Mouse (Mus musculus) heart, postnatal 0 days (tissue): ENCODE measurements around the gene Lin28b. TPM values are rescaled to one million over a fixed set of nuclear protein-coding genes. Genes with fewer than 3 reads are reported as not detected.

Source experiments
- ATAC-seq: fragments of 200-750 bp; cut with Nextera tagmentation; 2 replicates; pipeline ENCODE4 v1.8.0; 2017; ENCODE audit warnings: low read depth, moderate number of reproducible peaks, moderate library complexity; ENCODE audit not compliant: insufficient read depth
- DNase-seq: peaks from one replicate; pipeline ENCODE4 v3.0.0-alpha.2; 2016; ENCODE audit warnings: low spot score
- H3K27ac ChIP-seq: fragments of 300-500 bp; sonication (generic); 2 replicates; pipeline ENCODE4 v1.5.1; 2014; ENCODE audit warnings: low read depth, mild to moderate bottlenecking
- H3K27me3 ChIP-seq: fragments of 300-500 bp; sonication (generic); 2 replicates; pipeline ENCODE4 v1.6.1; 2014; ENCODE audit warnings: low read length, mixed read lengths; ENCODE audit not compliant: control insufficient read depth, insufficient read depth
- H3K36me3 ChIP-seq: fragments of 300-500 bp; sonication (generic); replicated peaks from 2 replicates; pipeline ENCODE4 v1.6.1; 2014; ENCODE audit warnings: low read length, mixed read lengths; ENCODE audit not compliant: control insufficient read depth, insufficient read depth
- H3K4me1 ChIP-seq: fragments of 300-500 bp; sonication (generic); 2 replicates; pipeline ENCODE4 v1.6.1; 2014; ENCODE audit warnings: antibody characterized with exemption; ENCODE audit not compliant: control insufficient read depth, insufficient read depth
- H3K4me2 ChIP-seq: fragments of 300-500 bp; sonication (generic); 2 replicates; pipeline ENCODE4 v1.6.1; 2014; ENCODE audit warnings: low read depth, mild to moderate bottlenecking, low read length, moderate library complexity
- H3K4me3 ChIP-seq: fragments of 300-500 bp; sonication (generic); 2 replicates; pipeline ENCODE4 v1.5.1; 2014; ENCODE audit warnings: low read depth, low read length
- H3K9ac ChIP-seq: fragments of 300-500 bp; sonication (generic); replicated peaks from 2 replicates; pipeline ENCODE4 v1.6.1; 2014; ENCODE audit warnings: low read depth, low read length, mixed read lengths
- H3K9me3 ChIP-seq: fragments of 300-500 bp; sonication (generic); replicated peaks from 2 replicates; pipeline ENCODE4 v1.6.1; 2016; ENCODE audit warnings: low read length; ENCODE audit not compliant: control insufficient read depth
- CTCF ChIP-seq: IDR thresholded peaks from 2 replicates; pipeline ENCODE4 v1.5.1; 2016; ENCODE audit warnings: antibody characterized with exemption, control low read depth, low read depth
- EP300 ChIP-seq: IDR thresholded peaks from 2 replicates; pipeline ENCODE4 v1.6.1; 2016; ENCODE audit warnings: antibody characterized with exemption, low read depth
- WGBS: fragments of 180-500 bp; shearing (Covaris S2); extraction: QIAGEN DNeasy Blood & Tissue Kit; methylation state at CpG from one replicate; pipeline ENCODE4 v1.1.7; 2014; 5-methylcytosine and 5-hydroxymethylcytosine counted together
- polyA plus RNA-seq: library from polyadenylated mRNA; unstranded; fragments of >200 nt; fragmentation: Nextera tagmentation; extraction: Ambion mirVana; gene quantifications from 2 replicates; pipeline ENCODE4 v1.2.1, GENCODE M21; 2015
- total RNA-seq: library from RNA; depleted of rRNA; stranded (reverse); fragments of >200 nt; gene quantifications from 2 replicates; pipeline ENCODE4 v1.2.3, GENCODE M21; 2014; ENCODE audit warnings: low replicate concordance

The Lin28b gene
- total and polyA plus RNA-seq, 2 experiments from 2014 or later = 0.23 to 1.3 TPM

DNA sequence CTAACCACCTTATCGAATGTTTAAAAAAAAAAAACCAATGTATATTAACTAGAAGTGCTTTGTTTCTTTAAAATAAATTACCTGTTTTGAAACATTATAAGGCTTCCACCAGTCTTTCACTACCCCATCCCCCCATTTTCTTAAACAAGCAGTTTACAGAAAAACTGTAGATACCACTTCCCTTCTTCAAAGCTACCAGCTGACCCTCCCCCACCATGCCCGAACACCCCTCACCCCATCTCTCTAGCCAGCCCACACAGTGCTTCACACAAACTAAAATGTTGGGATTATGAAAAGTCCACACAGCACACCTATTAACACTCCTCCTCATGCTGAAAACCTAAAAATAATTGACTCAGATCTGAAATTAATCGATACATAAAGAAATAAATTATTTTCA, 14.9 kb downstream of the Lin28b start:
- no peak overlapping the region for H3K27ac ChIP-seq
- WGBS = 51% methylated on average over 3 of the region's 3 CpGs

DNA sequence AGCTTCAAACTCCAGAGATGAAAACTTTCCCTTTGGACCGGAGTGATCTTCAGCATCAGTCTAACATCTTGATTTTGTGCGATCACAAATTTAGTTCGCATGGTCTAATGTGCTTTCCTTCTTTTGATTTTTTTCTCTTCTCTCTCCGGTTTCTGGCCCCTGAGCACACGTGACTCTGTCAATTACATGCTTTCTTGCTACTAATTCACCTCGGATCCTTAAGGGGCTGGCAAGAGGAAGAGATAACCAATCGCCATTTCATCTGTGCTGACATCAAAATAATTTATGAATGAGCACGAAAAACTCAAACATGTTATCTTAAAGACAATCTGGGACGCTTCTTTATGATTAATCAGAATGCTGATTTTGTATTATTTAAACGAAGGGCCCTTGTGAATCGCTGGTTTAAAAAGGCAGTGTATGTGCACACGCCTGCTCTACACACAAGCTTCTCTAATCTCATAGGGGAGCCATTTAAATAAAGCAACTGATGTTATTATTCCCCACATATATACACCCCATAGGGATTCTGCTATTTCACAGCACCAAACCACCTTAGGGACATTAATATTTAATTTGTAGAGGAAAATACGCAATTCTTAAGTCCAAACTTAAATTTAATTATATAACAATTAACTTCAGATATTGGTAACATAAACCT, 16.0 kb downstream of the Lin28b start:
- ATAC-seq = peak; percentile 24; the same call in 1 of the 2 replicates
- H3K4me1 ChIP-seq = peaks cover 8% of the 10 kb centered on the region
- H3K36me3 ChIP-seq = no peaks in the 10 kb centered on the region
- H3K27me3 ChIP-seq = peaks cover 13% of the 10 kb centered on the region
- H3K4me3 ChIP-seq = peak overlapping the region; percentile 65
- peak overlapping the region; percentile 72 for H3K9ac ChIP-seq
- peak overlapping the region; percentile 70 for H3K27ac ChIP-seq
- H3K9me3 ChIP-seq = no peaks in the 10 kb centered on the region
- no peak for TF ChIP-seq CTCF
- no peak for TF ChIP-seq EP300
- DNase-seq = no peak
- peak overlapping the region; percentile 80 for H3K4me2 ChIP-seq
- WGBS = 4% methylated on average over 13 of the region's 13 CpGs

More for the DNA sequence above, 14.9 kb downstream of the Lin28b start:
- Histone ChIP-seq H3K27me3 (peaks cover 16% of the 10 kb centered on the region), H3K4me2 (no peak overlapping the region), H3K36me3 (no peaks in the 10 kb centered on the region), H3K9ac (no peak overlapping the region), H3K4me3 (no peak overlapping the region), H3K4me1 (peaks cover 8% of the 10 kb centered on the region), H3K9me3 (no peaks in the 10 kb centered on the region)
- ATAC-seq (no peak), DNase-seq (no peak)
- TF ChIP-seq CTCF (no peak), EP300 (no peak)

DNA sequence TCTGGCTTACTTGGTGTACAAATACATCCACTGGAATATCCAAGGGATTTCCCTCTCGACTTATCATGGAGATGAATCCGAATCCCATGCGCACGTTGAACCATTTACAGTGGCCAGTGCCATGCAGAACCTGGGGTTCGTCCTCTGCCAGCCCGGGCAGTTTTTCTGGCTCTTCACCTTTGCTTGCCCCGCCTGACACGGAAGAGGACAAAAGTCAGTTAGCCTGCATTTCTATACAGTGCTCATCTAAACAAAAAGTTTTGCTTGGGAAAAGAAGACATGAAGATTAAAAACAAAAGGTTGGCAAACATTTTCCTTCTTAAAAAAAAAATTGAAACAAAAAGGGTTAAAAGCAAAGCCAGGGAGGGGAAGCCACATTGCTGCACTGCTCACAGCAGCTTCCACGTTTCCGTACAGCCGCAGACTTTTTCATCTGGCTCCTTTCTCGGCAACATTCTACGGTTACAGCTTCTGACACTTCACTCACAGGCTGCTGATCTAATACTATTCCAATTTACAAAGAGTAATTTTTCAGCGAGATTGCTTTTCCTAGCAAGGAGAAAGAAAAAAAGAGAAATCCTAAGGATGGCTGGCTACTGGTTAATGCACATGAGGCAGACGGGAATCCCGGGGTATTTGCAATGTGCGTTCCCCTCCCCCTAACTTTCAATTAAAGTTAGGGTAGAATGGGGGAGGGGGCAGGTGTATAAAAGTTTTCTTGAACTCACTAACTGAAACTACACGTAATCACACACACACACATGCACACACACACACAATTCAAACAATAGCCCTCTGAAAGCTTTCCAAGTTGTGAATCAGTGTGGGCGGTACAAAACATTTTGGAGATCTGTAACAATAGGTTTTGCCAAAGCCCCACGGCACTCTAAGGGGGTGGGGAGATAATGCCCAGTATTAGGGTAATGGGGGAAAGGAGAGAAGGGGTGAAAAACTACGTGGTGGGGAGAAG, 16.9 kb downstream of the Lin28b start:
- peak overlapping the region; percentile 70 for H3K27ac ChIP-seq
- TF ChIP-seq CTCF = no peak
- no peak for TF ChIP-seq EP300
- peak overlapping the region; percentile 72 for H3K9ac ChIP-seq
- ATAC-seq = peak; percentile 75
- peak overlapping the region; percentile 65 for H3K4me3 ChIP-seq
- no peaks in the 10 kb centered on the region for H3K9me3 ChIP-seq
- no peaks in the 10 kb centered on the region for H3K36me3 ChIP-seq
- peaks cover 8% of the 10 kb centered on the region for H3K4me1 ChIP-seq
- peaks cover 11% of the 10 kb centered on the region for H3K27me3 ChIP-seq
- peak overlapping the region; percentile 80 for H3K4me2 ChIP-seq
- DNase-seq = peak; percentile 71
- WGBS = 0% methylated on average over 21 of the region's 21 CpGs

DNA sequence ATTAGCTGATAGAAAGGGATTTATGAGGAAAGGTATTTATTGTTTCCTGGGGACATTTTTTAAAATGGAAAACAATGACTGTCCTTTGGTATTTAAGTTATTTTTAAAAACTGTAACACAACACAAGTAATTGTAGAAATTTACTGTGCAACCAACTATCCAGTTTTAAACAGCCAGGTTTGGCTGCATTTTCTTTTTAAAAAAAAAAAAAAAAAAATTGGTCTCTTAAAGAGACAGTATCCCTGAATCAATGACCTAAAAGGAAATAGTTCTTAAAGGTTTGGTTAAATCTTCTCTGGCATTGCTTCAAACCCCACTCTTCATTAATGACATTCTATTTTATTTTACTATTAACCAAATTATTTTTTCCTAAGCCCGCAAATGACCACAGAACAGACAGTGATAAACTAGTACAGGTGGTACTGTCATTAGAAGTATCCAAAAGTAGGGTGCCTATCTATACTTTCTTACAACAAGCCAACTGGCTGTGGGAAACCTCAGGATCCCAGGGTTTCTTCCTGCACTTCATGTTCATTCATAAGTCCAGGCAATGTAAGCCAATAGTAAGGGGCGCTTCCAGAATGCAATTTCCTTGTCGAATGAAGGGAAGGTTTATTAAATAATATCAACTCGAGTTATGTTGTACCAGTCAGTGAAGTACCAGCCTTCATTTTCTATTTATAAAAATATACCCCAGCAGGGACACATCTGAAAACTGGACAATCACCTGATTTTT, 17.8 kb downstream of the Lin28b start:
- TF ChIP-seq EP300 (no peak), CTCF (no peak)

DNA sequence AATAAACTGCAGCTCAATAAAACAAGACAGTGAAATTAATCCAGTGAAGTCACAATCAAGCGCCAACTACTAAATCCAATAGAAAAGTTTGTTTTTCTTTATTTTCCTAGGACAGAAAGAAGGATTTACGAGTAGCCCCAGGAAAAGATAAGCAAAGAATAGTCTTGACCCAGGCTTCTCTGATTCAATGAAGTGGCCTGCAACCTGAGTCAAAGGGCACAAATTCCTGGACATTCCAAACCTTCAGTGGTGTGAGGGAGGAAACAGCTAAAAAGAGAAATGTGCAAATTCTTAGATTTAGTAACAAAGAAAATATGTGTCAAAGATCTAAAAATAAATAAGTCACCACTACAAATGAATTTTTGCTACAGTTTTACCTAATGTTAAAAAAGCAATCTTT, 27.6 kb downstream of the Lin28b start:
- Histone ChIP-seq H3K9ac (no peak overlapping the region), H3K4me2 (no peak overlapping the region), H3K27ac (no peak overlapping the region), H3K36me3 (no peaks in the 10 kb centered on the region), H3K27me3 (no peaks in the 10 kb centered on the region), H3K4me1 (no peaks in the 10 kb centered on the region), H3K4me3 (no peak overlapping the region), H3K9me3 (no peaks in the 10 kb centered on the region)
- no peak for TF ChIP-seq CTCF
- no peak for TF ChIP-seq EP300
- WGBS = 53% methylated on average over 2 of the region's 2 CpGs
- ATAC-seq (no peak), DNase-seq (no peak)

More for the DNA sequence above, 17.8 kb downstream of the Lin28b start:
- Histone ChIP-seq H3K27ac (no peak overlapping the region), H3K4me1 (peaks cover 7% of the 10 kb centered on the region), H3K9me3 (no peaks in the 10 kb centered on the region), H3K4me3 (peak overlapping the region; percentile 65), H3K4me2 (peak overlapping the region; percentile 80), H3K27me3 (peaks cover 11% of the 10 kb centered on the region), H3K36me3 (no peaks in the 10 kb centered on the region), H3K9ac (peak overlapping the region; percentile 72)
- ATAC-seq (no peak), DNase-seq (no peak)
- WGBS = 22% methylated on average over 4 of the region's 4 CpGs
